Mouse (Mus musculus): ENCODE data around the gene Gng8.

Gene Gng8

DNA sequence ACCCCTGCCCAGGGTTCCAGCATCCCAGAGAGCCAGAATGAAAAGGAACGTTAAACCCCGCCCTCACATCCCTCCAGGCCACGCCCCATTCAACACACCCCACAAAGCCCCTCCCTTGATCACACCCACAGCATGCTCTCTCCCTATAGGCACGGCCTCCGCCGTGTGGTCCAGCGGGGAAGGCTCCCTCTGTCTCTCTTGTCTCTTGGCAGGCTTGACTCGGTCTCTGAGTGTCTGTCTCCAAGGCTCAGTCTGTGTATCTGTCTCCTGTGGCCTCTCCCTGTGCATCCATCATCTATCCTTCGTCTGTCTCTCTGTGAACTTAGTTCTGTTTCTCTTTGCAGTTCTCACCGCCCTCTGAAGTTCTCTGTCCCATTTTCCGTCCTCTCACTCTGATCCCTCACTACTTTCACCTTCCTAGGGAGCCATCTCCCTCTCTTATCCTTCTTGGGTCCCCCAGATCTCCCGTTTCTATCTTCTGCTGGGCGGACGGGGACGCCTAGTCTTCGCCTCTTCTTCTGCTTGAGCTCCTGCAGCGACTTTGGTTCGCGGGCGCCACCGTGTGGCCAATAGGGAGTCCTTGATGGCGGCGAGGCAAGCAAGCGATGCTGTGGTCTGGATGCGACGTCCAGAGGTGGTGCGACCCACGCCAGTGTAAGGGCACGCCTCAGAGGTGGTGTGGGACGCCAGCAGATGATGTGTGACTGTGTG is at the start of gene Gng8:
Gene Gng8, plus strand, starts transcription at position 146 of the 711 bp plus-strand sequence.
- peak; percentile 79 for DNase-seq

DNA sequence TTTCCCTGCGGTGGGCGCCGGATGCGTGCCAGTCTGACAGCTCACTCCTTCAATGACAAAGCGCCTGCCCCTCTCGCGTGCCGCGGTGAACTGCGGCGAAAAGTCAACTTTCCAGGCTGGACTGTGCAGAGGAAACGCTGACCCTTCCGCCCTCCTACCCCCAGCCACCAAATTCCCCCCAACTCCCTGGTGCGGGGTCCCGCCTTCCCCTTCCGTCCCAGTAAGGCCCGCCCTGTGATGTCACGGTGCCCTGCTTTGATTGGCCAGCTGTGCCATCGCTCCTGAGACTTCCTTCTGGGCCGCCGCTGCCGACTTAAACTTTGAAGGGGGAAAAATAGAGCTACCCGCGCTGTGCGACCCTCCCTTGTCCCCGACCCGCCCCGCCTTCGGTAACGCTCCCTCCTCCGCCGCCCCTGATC is 48.9 kb upstream of the Gng8 start, which contains the start of gene Prkd2:
Gene Prkd2, plus strand, starts transcription at position 258 of the 419 bp plus-strand sequence.
- peak; percentile 88 for DNase-seq

DNA sequence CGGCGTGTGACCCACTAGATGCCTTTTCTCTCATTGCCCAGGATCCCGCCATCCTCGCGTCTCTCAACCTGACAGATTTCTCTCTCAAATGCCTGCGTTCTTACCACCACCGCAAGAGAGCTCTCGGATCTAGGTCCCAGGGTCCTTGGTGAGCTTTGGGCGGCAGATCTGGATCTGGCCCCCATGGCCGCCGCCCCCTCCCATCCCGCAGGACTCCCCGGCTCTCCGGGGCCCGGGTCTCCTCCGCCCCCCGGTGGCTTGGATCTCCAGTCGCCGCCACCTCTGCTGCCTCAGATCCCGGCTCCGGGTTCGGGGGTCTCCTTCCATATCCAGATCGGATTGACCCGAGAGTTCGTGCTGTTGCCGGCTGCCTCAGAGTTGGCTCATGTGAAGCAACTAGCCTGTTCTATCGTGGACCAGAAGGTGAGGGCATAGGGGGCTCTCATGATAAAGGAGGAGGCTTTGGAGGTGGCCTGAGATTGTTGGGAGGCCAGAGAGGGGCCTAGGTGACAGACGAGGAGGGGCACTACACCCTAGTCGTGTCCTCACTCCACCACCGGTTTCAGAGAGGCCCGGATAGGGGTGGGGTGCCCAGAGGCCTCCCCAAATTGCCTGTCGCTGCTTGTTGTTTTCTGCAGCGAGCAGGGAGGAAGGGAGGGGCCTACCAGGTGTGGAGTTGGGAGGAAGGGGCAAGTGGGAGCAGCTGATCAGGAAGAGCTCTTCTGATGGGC is 48.0 kb upstream of the Gng8 start:
- DNase-seq = no peak

DNA sequence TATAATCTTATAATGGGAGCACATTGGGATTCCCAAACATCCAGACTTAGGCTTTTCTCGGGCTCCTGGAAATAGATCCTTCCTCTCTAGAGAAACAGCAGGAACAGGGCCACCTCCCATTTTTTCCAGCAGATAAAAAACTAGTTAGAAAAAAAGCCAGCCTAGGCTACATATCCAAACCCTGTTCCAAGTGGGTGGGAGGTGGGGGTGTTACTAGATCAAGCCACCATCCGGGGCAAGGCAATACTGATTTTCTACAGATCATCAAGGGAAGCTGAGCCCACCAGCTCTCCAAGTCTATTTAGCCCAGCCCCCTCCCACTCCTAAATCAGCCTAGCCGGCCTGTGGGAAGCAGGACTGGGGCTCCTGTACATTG is 46.9 kb upstream of the Gng8 start:
- no peak for DNase-seq

DNA sequence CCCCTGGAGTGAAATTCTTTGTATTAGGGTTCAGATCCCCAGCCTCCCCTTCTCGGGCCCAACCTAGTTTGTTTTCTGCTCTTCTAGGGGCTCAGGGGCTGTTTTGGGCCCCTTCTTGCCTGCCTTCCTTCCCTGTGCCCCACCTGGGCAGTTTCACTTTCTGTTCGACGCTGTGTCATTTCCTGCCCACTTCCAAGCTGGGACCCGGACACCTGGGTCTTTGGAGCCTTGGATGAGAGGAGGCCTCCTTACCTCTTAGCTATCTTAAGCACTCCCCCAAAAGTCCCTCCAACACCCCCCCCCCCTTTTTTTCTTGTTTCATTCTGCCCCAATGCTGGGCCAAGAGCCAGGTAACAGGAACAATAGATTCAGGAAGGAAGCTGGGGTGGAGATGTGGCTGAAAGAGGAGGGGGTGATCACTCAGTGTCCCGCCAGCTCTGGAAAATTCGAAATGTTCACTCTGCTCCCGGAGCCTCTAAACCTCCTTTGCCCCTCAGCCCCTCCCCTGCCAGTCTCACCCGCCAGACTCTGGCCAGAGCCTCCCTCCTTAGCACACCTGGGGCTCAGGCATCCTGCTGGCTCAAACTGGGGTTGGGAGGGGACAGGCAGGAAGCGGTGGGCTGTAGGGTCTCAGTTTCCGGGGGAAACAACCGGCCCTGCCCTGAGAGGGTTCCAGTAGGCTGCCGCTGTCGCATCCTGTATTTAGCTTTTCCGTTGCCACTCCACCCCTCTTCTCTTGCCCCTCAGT is 46.3 kb upstream of the Gng8 start:
- DNase-seq = no peak

DNA sequence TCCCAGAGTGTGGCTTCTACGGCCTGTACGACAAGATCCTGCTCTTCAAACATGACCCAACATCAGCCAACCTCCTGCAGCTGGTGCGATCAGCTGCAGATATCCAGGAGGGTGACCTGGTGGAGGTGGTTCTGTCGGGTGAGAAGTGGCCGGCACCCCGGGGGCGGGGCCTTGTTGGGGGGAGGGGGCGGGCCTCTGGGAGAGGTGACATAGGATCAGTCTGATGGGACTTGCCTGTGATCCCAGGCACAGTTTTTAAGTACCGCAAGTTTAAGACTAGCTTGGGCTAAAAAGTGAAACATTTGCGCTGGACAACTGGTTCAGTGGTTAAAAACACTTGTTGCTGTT is 45.8 kb upstream of the Gng8 start:
- no peak for DNase-seq

DNA sequence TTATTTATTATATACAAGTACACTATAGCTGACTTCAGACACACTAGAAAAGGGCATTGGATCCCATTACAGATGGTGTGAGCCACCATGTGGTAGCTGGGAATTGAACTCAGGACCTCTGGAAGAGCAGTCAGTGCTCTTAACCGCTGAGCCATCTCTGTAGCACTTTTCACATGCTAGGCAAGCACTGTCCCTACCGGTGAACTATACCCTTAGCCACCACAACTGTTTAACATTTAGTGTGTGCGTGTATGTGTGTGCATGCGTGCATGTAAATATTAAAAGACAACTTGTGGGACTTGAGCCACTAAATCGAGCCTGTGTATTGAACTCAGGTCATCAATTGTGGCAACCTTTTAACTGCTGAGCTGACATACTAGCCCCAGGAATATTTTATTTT is 44.8 kb upstream of the Gng8 start:
- DNase-seq = no peak

DNA sequence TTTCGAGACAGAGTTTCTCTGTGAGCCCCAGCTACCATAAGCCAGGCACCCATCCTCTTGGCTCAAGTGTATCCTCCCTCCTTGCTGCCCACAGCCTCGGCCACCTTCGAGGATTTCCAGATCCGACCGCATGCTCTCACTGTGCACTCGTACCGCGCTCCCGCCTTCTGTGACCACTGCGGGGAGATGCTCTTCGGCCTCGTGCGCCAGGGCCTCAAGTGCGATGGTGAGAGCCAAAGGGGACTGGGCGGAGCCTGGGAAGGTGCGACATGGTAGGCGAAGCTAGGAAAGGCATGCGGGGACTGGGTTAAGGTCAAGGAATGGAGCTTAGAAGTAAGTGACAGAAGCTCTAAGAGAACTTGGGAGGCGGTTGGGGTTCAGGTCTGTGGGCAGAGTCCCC is 44.1 kb upstream of the Gng8 start:
- DNase-seq = no peak

DNA sequence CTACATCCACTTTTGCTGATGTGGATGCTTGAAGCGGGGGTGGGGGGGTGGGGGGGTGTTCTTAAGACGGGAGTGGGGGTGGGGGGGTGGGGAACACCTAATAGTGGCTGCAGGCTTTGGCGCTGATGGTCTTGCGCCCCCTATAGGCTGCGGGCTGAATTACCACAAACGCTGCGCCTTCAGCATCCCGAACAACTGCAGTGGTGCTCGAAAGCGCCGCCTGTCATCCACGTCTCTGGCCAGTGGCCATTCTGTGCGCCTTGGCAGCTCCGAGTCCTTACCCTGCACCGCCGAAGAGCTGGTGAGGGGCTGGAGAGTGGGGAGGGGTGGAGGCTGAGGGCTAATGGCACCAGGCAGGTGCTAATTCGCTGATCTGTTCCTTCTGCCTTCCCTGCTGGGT is 43.0 kb upstream of the Gng8 start:
- DNase-seq = peak; percentile 62

DNA sequence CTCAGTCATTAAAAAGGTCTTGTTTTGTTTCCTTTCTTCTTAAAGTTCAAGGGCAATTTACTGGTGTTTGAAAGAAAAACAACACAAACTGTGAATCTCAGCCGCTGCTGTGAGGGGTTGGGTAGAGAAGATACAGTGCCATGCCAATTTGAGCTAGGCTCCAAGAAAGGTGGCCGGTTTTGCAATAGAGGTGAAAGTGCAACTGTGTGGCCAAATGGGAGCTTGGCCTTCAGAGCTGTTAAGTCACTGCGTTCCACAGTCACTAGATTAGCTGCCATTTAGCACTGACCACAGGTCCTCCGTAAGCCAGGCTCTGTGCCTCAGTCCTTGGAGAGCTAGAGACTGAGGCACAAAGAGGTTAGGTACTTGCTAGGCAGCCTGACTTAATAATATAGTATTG is 40.0 kb upstream of the Gng8 start:
- DNase-seq = no peak

DNA sequence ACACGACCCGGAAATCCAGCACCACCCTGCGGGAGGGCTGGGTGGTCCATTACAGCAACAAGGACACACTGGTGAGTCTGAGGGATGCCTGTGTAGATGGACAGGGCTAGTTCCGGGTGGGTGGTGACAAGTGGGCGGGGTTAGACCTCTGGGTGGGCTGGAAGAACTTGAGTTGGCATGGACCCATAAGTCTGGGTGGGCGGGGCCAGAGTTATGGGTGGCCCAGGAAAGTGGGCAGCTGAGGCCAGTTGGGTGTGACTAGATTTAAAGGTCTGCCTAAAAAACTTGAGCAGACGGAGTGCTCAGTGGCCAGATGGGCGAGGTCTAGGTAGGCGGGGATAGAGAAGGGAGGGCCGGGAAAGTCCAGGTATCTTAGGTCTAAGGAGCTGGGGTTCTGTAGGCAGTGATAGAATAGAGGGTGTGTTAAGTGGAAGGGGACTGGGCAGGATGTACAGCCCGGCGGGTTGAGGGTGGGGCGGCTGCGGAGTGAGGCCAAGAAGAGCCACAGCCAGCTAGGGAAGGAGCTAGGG is 38.2 kb upstream of the Gng8 start:
- no peak for DNase-seq

DNA sequence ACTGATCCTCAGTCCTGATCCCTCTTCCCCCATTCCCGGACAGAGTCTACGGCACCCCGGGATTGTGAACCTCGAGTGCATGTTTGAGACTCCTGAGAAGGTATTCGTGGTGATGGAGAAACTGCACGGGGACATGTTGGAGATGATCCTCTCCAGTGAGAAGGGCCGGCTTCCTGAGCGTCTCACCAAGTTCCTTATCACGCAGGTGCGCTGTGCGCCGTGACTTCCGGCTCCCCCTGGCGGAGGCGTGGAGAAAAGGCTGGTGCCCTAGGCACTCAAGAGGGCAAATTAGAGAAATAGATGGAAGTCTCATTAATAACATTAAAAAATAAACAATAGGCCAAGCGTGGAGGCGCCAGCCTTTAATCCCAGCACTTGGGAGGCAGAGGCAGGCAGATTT is 33.2 kb upstream of the Gng8 start:
- DNase-seq = no peak

DNA sequence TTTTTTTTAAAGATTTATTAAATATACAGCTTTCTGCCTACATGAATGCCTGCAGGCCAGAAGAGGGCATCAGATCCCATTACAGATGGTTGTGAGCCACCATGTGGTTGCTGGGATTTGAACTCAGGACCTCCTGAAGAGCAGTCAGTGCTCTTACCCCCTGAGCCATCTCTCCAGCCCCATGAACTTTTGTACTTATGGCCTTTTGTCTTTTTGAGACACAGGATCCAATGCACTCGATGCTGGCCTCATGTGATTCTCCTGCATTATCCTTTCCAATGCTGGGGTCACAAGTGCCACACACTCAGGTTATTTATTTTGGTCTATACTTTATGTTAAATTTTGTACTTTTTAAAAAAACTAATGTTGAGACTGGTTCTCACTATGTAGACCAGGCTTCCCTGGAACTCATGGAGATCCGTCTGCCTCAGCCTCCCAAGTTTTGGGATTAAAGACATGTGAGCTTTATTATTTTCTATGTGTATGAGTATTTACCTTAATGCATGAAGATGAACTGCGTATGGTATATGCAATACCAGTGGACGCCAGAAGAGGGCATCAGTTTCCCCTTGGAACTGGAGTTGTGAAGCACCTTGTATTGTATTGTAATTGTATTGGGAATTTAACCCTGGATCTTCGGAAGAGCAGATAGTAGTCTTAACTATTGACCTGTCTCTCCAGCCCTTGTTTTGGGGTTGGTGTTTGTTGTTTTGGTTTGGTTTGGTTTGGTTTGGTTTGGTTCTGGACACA is 31.5 kb upstream of the Gng8 start:
- DNase-seq = no peak

DNA sequence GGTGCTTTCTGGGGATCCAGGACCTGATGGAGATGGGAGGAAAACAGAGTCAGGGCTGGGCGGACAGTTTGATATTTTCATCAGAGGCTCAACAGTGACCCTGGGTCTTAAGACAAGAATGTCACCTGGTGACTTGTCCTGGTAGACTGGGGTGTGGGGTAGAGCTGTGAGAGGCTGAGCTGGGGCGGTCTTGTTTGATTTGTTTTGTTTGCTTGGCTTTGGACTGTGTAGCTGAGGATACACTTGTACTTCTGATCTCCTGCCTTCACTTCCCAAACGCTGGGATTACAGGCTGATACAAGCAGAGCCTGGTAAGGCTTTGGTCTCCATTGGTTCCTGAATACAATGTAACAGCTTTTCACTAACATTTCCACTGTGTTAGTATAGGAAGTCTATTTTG is 24.1 kb upstream of the Gng8 start:
- DNase-seq = no peak

DNA sequence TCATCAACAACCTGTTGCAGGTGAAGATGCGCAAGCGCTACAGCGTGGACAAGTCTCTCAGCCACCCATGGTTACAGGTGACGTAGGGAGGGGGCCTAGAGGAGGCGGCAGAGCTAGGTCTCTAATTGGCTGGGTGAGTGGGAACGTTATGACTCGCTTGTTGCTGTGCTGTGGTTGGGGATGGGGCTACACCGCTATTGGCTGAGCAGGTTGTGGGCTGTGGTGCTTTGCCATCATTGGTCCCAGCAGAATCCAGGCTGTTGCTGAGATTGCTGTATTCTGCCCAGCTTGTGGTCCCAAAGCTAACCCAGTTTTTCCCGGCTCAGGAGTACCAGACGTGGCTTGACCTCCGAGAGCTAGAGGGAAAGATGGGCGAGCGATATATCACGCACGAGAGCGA is 22.1 kb upstream of the Gng8 start:
- peak; percentile 93 for DNase-seq

DNA sequence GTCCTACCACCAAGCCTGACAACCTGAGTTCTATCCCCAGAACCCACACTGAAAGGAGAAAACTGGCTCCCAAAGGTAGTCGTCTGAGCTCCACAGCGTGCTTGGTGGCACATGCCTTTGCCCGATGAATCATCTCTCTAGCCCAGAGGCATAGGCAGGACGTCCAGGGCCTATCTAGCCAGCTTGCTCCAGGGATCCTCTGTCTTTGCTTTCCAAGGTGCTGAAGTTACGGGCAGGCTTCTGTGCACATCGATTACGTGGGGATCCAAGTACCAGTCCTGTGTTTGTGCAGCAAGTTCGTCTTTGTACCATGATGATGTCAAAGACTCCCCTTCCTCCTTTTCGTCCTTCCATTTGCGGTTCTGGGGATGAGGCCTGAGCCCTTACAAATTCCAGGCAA is 20.0 kb upstream of the Gng8 start:
- no peak for DNase-seq

DNA sequence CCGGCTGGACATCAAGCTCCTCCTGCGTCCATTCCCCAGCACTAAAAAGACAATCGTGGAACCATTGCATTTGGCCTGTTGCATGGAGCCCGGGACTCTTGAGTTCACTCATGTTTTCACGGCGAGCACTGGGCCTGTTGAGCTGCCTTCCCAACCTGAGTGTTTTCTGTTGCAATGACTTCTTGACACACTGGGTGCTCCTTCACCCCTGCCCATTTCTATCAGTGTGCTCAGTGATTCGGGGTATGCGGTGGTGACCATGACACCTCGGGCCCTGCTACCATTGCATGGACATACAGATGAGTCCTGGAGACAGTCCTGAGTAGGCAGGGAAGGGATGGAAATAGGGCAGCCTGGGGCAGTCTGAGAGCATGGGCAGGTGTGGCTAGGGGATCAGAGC is 19.1 kb upstream of the Gng8 start:
- DNase-seq = no peak

DNA sequence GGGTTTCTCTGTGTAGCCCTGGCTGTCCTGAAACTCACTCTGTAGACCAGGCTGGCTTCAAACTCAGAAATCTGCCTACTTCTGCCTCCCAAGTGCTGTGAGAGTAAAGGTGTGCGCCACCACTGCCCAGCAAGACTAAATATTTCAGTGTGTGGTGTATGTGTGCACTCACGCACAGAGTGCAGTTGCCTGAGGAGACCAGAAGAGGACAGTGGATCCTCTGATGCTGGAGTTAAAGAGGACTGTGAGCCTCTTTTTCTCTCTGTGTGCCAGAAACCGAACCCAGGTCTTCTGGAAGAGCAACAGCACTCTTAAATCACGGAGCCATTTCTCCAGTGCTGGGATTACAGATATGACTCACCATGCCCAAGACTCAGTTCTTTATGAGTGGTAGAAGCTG is 18.2 kb upstream of the Gng8 start:
- DNase-seq = no peak

DNA sequence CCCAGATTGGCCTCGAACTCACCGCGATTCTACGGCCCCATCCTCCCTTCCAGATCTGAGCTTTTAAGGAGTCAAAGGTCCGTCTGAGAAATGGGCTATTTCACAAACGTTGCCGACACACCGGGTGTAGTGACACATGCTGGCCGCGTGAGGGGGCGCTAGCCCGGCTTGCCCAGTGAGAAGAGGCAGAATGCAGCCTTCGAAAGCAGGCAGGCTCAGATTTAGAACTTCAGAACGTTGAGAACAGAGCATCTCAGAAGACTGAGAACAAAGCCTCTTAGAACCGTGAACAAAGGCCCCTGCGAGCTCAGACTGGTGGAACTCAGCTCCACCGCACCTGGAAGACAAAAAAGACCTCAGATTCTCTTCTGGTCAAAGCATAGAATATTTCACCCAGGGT is 17.4 kb upstream of the Gng8 start:
- peak; percentile 75 for DNase-seq

DNA sequence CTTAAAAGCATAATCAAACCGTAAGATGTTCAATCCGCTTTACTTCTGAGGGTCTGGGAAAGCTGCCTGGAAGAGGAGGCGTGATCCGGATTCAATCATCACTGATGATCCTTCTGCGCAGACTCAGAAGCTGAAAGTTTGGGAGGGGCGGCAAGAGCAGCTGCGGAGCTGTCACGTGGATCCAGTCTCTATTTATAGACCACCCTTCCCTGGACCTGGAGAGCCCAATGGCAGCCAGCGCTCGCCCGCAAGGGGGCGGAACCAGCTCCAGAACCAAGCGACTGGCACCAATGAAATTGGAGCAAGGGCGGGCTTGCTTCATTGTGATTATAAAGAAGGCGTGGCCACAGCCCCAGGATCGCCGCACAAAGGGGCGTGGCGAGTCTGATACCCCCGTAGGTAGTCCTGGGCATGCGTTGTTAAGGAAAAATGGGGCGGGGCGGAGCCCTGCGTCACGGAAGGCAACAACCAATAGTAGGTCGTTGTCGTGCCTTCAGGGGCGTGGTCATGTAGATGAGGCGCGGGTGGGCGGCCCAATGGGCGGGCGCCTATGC is 16.8 kb upstream of the Gng8 start:
- peak; percentile 100 for DNase-seq

DNA sequence AGATGAGACGGTGACA is 16.5 kb upstream of the Gng8 start, which contains the start of gene Dact3:
Gene Dact3, plus strand, starts transcription at position 8 of the 16 bp plus-strand sequence.
- no peak for DNase-seq

DNA sequence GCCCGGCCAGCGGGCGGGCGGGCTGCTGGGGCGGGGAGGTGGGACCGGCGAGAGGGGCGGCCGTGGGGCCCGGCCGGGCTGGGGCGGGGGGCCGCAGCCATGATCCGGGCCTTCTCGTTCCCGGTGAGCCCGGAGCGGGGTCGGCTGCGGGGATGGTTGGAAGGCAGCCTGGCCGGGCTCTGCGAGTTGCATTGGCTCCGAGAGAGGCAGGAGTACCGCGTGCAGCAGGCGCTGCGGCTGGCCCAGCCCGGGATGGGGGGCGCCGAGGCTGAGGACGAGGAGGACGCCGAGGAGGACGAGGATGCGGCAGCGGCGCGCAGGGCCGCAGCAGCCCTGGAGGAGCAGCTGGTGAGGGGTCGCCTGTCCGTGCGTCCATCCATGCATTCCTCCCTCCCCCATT is 16.3 kb upstream of the Gng8 start:
- DNase-seq = no peak

DNA sequence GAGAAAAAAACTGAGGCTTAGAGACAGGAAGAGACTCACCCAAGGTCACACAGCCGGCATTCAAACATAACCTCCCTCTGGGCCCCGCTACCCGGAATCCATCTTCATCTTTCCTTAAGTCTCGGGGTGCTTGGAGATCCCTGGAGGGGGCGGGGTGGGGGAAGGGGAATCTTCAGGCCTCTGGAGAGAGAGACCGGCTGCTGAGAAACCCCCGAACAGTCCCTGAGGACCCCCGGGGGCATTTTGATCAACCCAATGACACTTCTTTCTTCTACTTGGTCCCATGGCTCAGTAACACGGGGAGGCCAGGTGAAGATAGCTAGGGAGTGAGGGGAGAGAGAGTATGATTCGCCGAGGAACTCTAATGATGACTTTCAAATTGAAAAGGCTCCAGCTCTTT is 15.6 kb upstream of the Gng8 start:
- no peak for DNase-seq

DNA sequence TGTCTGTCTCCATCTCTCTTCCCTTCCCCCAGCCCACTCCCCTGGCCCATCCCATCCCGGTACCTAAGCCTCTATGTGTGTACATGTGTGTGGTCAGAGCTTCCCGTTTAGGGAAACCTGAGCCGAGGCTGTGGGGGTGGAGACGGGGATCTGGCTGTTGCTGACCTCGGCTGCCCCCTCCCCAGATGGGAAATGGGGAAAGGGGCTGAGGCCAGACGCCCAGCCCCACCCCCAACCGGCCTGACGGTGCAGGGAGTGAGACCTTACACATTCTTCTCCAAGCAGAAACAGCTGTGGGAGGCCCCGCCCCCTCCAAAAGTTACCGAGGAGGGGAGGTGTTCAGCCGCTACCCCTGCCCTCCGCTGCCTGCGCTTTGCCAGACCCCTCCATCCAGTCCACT is 15.0 kb upstream of the Gng8 start:
- no peak for DNase-seq

All from right cerebral cortex, postnatal 25 days (tissue).